Mouse (Mus musculus) midbrain, embryonic 14.5 days (tissue): ENCODE measurements around the gene Kif26b. TPM values are rescaled to one million over a fixed set of nuclear protein-coding genes. Genes with fewer than 3 reads are reported as not detected.

Experiments used
- ATAC-seq: fragments of 200-750 bp; cut with Nextera tagmentation; 2 replicates; pipeline ENCODE4 v1.8.0; 2017; ENCODE audit warnings: moderate number of reproducible peaks, moderate library complexity; ENCODE audit not compliant: low FRiP score, low TSS enrichment
- DNase-seq: peaks from one replicate; pipeline ENCODE4 v3.0.0-alpha.2; 2015
- H3K27ac ChIP-seq: fragments of 300-500 bp; sonication (generic); replicated peaks from 2 replicates; pipeline ENCODE4 v1.5.1; 2014; ENCODE audit warnings: mild to moderate bottlenecking, low read depth, low read length, moderate library complexity
- H3K27me3 ChIP-seq: fragments of 300-500 bp; sonication (generic); 2 replicates; pipeline ENCODE4 v1.6.1; 2014; ENCODE audit warnings: low read length, control low read depth, mixed read lengths; ENCODE audit not compliant: control insufficient read depth, insufficient read depth
- H3K36me3 ChIP-seq: fragments of 300-500 bp; sonication (generic); 2 replicates; pipeline ENCODE4 v1.6.1; 2014; ENCODE audit warnings: low read length, control low read depth; ENCODE audit not compliant: control insufficient read depth, insufficient read depth
- H3K4me1 ChIP-seq: fragments of 300-500 bp; sonication (generic); 2 replicates; pipeline ENCODE4 v1.6.1; 2014; ENCODE audit warnings: mild to moderate bottlenecking, antibody characterized with exemption, low read length, control low read depth; ENCODE audit not compliant: control insufficient read depth, insufficient read depth
- H3K4me2 ChIP-seq: fragments of 300-500 bp; sonication (generic); 2 replicates; pipeline ENCODE4 v1.6.1; 2014; ENCODE audit warnings: mild to moderate bottlenecking, low read length, moderate library complexity
- H3K4me3 ChIP-seq: fragments of 300-500 bp; sonication (generic); replicated peaks from 2 replicates; pipeline ENCODE4 v1.5.1; 2014; ENCODE audit warnings: low read depth, low read length
- H3K9ac ChIP-seq: fragments of 300-500 bp; sonication (generic); replicated peaks from 2 replicates; pipeline ENCODE4 v1.6.1; 2014; ENCODE audit warnings: mild to moderate bottlenecking, low read length, moderate library complexity
- H3K9me3 ChIP-seq: fragments of 300-500 bp; sonication (generic); 2 replicates; pipeline ENCODE4 v1.6.1; 2016; ENCODE audit warnings: low read length, control low read depth, mixed read lengths; ENCODE audit not compliant: control insufficient read depth
- WGBS: fragments of 180-500 bp; shearing (Covaris S2); extraction: QIAGEN DNeasy Blood & Tissue Kit; methylation state at CpG from one replicate; pipeline ENCODE4 v1.1.7; 2014; 5-methylcytosine and 5-hydroxymethylcytosine counted together
- polyA plus RNA-seq: library from polyadenylated mRNA; unstranded; fragments of >200 nt; fragmentation: Nextera tagmentation; extraction: Ambion mirVana; gene quantifications from 2 replicates; pipeline ENCODE4 v1.2.1, GENCODE M21; 2014

The Kif26b gene
- polyA plus RNA-seq, 1 experiment from 2014 or later: 12.8 TPM

DNA sequence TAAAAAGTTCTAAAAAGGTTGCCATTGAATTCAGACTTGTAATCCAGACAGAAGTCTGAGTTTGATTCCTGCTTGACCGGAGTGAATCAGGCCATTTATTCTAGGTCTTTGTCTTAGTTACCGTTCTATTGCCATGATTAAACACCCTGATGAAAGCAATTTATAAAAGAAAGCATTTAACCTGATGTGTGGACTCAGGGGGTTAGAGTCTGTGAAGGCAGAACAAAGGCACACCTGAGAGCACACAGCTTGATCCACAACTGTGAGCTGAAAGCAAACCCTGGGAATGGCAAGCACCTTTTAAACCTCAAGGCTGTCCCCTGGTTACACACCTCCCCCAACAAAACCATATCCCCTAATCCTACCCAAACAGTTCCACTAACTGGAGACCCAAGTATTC is 32.7 kb upstream of the Kif26b start:
- no peaks in the 10 kb centered on the region for H3K36me3 ChIP-seq
- H3K4me2 ChIP-seq: no peak overlapping the region
- H3K27ac ChIP-seq: no peak overlapping the region
- 69% methylated on average over 2 of the region's 2 CpGs for WGBS
- no peak overlapping the region for H3K9ac ChIP-seq
- no peaks in the 10 kb centered on the region for H3K4me1 ChIP-seq
- no peak overlapping the region for H3K4me3 ChIP-seq
- DNase-seq (no peak), ATAC-seq (no peak)
- H3K27me3 ChIP-seq: no peaks in the 10 kb centered on the region
- H3K9me3 ChIP-seq: no peaks in the 10 kb centered on the region

- ATAC-seq (no peak), DNase-seq (no peak)
- H3K4me3 ChIP-seq: no peak overlapping the region
- H3K27ac ChIP-seq: no peak overlapping the region
- no peak overlapping the region for H3K9ac ChIP-seq
- no peaks in the 10 kb centered on the region for H3K4me1 ChIP-seq
- no peaks in the 10 kb centered on the region for H3K27me3 ChIP-seq
- WGBS: 50% methylated on average over 1 of the region's 1 CpGs
- H3K4me2 ChIP-seq: no peak overlapping the region
- no peaks in the 10 kb centered on the region for H3K36me3 ChIP-seq
- no peaks in the 10 kb centered on the region for H3K9me3 ChIP-seq
Observed at GRCm38 (mm10) chr1:178496841-178497240, 32.1 kb upstream of the Kif26b start.

DNA sequence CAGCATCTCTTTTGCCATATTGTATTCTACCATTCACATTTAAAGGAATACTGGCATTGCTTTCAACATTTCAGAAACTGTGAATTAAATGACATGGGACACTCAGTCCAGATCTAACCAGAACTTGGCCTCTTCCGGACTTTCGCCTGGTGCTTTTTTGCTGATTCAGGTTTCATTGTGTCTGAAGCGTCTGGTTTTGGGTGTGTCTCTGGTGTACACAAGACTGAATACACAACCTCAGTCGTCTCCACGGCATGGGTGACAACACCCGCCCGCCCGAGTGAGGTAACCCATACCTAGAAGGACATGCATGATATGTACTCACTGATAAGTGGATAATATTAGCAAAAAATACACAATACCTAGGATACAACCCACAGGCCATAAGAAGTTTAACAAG is 22.0 kb upstream of the Kif26b start:
- H3K4me2 ChIP-seq: no peak overlapping the region
- H3K27ac ChIP-seq: no peak overlapping the region
- H3K36me3 ChIP-seq: no peaks in the 10 kb centered on the region
- H3K4me1 ChIP-seq: no peaks in the 10 kb centered on the region
- WGBS: 93% methylated on average over 8 of the region's 8 CpGs
- H3K9me3 ChIP-seq: no peaks in the 10 kb centered on the region
- no peaks in the 10 kb centered on the region for H3K27me3 ChIP-seq
- no peak for ATAC-seq
- DNase-seq: no peak
- H3K4me3 ChIP-seq: no peak overlapping the region
- no peak overlapping the region for H3K9ac ChIP-seq

- ATAC-seq (no peak), DNase-seq (no peak)
- Histone ChIP-seq H3K36me3 (no peaks in the 10 kb centered on the region), H3K4me1 (no peaks in the 10 kb centered on the region; the same call in 1 of the 2 replicates), H3K9ac (no peak overlapping the region), H3K4me2 (no peak overlapping the region), H3K9me3 (no peaks in the 10 kb centered on the region), H3K27ac (peak overlapping the region; percentile 41; the same call in 1 of the 2 replicates), H3K27me3 (no peaks in the 10 kb centered on the region), H3K4me3 (no peak overlapping the region)
- WGBS: 24% methylated on average over 7 of the region's 7 CpGs
Observed at GRCm38 (mm10) chr1:178512323-178513031, 16.4 kb upstream of the Kif26b start.

DNA sequence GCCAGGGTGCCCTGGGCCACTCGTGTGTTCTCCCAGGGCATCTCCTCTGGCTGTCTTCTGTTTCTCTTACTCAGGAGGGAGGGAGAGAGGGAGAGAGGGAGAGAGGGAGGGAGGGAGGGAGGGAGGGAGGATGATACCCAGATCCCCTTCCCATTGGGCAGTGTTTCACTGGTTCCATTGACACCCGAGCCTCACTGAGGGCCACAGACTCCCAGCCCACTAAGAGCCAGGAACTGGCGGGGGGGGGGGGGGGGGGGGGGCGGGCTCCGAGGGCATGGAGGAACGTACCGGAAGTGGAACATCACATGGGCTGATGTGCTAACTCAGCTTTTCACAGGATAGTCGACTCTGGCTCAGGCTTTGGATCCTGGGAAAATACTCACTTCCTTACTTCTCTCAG is 15.0 kb upstream of the Kif26b start:
- Histone ChIP-seq H3K4me1 (no peaks in the 10 kb centered on the region; the same call in 1 of the 2 replicates), H3K27me3 (no peaks in the 10 kb centered on the region), H3K4me3 (no peak overlapping the region), H3K27ac (no peak overlapping the region), H3K9me3 (no peaks in the 10 kb centered on the region), H3K36me3 (no peaks in the 10 kb centered on the region), H3K4me2 (no peak overlapping the region), H3K9ac (no peak overlapping the region)
- ATAC-seq: no peak
- 54% methylated on average over 3 of the region's 8 CpGs for WGBS
- no peak for DNase-seq

- H3K9ac ChIP-seq: no peak overlapping the region
- H3K4me3 ChIP-seq: no peak overlapping the region
- no peaks in the 10 kb centered on the region; the same call in 1 of the 2 replicates for H3K4me1 ChIP-seq
- H3K27me3 ChIP-seq: no peaks in the 10 kb centered on the region
- no peak for DNase-seq
- ATAC-seq: no peak
- WGBS: 90% methylated on average over 2 of the region's 2 CpGs
- no peaks in the 10 kb centered on the region for H3K9me3 ChIP-seq
- no peaks in the 10 kb centered on the region for H3K36me3 ChIP-seq
- H3K27ac ChIP-seq: no peak overlapping the region
- H3K4me2 ChIP-seq: no peak overlapping the region
Observed at GRCm38 (mm10) chr1:178515839-178516238, 13.1 kb upstream of the Kif26b start.

DNA sequence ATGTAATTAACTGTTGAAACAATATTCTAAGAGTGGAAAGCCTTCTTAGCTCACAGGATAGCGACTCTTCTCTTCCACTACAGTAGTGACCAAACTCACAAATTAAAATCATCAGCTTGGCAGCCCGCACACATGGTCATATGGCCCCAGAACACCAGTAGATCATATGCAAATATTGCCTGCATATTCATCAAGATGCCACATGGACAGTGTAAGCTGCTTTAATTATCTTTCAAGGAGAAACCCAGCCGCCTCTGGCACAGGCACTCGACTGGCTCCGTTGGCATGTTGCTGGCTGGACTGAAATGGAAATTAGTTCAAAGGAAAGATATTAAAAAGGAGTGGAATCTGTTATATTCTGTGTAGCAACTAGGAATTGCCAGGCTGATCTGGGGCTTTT is 6.5 kb upstream of the Kif26b start:
- Histone ChIP-seq H3K9me3 (no peaks in the 10 kb centered on the region), H3K27ac (0 out of 2 replicates have a peak overlapping the region, but pooled peaks have one; percentile 5), H3K27me3 (no peaks in the 10 kb centered on the region), H3K36me3 (no peaks in the 10 kb centered on the region), H3K4me1 (no peaks in the 10 kb centered on the region), H3K4me2 (no peak overlapping the region), H3K9ac (no peak overlapping the region), H3K4me3 (no peak overlapping the region)
- WGBS: 50% methylated on average over 5 of the region's 5 CpGs
- ATAC-seq (peak; percentile 69; the same call in 1 of the 2 replicates), DNase-seq (peak; percentile 62)

DNA sequence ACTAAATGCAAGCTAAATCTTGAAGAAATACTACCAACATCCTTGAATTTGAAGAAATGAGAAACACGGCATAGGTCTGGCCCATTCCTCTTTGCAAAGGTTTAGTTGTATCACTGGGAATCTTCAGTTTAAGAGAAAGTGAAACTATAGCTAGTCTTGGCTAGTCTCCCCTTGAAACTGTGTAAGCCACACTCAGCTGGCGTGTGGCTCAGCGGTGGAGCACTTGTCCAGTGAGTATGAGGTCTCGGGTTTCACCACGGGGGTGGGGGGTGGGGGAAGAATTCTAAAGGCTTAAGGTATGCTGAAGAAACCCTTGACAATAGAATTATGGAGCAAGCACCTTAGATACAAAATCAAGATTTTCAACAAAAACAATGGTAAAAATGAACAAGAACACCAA is 5.8 kb upstream of the Kif26b start:
- no peak for DNase-seq
- 0 out of 2 replicates have a peak, but pooled peaks cover 3% of the 10 kb centered on the region for H3K4me1 ChIP-seq
- no peaks in the 10 kb centered on the region for H3K36me3 ChIP-seq
- H3K4me3 ChIP-seq: no peak overlapping the region
- no peak overlapping the region for H3K27ac ChIP-seq
- H3K9me3 ChIP-seq: no peaks in the 10 kb centered on the region
- H3K9ac ChIP-seq: no peak overlapping the region
- no peak overlapping the region for H3K4me2 ChIP-seq
- no peak for ATAC-seq
- H3K27me3 ChIP-seq: no peaks in the 10 kb centered on the region
- WGBS: 60% methylated on average over 5 of the region's 5 CpGs

- Histone ChIP-seq H3K9ac (peak overlapping the region; percentile 81), H3K27ac (peak overlapping the region; percentile 92), H3K36me3 (no peaks in the 10 kb centered on the region), H3K27me3 (no peaks in the 10 kb centered on the region), H3K4me3 (peak overlapping the region; percentile 69), H3K9me3 (no peaks in the 10 kb centered on the region), H3K4me2 (peak overlapping the region; percentile 99), H3K4me1 (peaks cover 11% of the 10 kb centered on the region; the same call in 1 of the 2 replicates)
- DNase-seq: peak; percentile 96
- peak; percentile 29; the same call in 1 of the 2 replicates for ATAC-seq
- WGBS: under 1% methylated on average over 21 of the region's 21 CpGs
Observed at GRCm38 (mm10) chr1:178527185-178527546, 1.8 kb upstream of the Kif26b start.
